Comparison of ENCODE assay signal across 8 mouse cellular contexts in genomic region chr17:4946421-4946974, GRCm38 (mm10). TPM values are rescaled to one million over a fixed set of nuclear protein-coding genes. Genes with fewer than 3 reads are reported as not detected.
A peak's percentile ranks its signal among the peaks of the same experiment; 100 is the strongest.
DNase-seq lines count a peak whose midpoint lies in the region; ATAC-seq and TF ChIP-seq lines count a peak whose summit lies in the region.

No protein-coding gene starts in this region.

- H3K9ac ChIP-seq in kidney, embryonic 14.5 days (ENCODE audit: low read depth, low read length), result peak overlapping the region; percentile 37
- H3K9ac ChIP-seq in stomach, postnatal 0 days (ENCODE audit: low read length), result peak overlapping the region; percentile 48; the same call in 1 of the 2 replicates

- H3K27ac ChIP-seq in kidney, embryonic 14.5 days (ENCODE audit: low read depth, low read length), result peak overlapping the region; percentile 88
- H3K27ac ChIP-seq in stomach, postnatal 0 days (replicated peaks), result peak overlapping the region; percentile 94

- no peak for TF ChIP-seq EP300 in stomach, postnatal 0 days (optimal IDR thresholded peaks at IDR 0.05)

- DNase-seq in 3134 (ENCODE audit: extremely low read depth, insufficient read length, low spot score), result peak; percentile 15
- DNase-seq in cerebellum, adult 11-12 months, result peak; percentile 61
- peak; percentile 4 for DNase-seq in lung, postnatal 14 days
- peak; percentile 46 for DNase-seq in stomach, postnatal 0 days (ENCODE audit: low spot score)
- DNase-seq in thymus, postnatal 14 days, result no peak
- DNase-seq in layer of hippocampus, adult 18-20 months (ENCODE audit: low spot score in 2 of 2), result no peak

- ATAC-seq in granulocyte monocyte progenitor cell, adult 5-6 weeks (replicated peaks; ENCODE audit: poor library complexity, severe bottlenecking), result 0 out of 2 replicates have a peak, but pooled peaks have one; percentile 9
- peak; percentile 58 for ATAC-seq in kidney, embryonic 14.5 days (ENCODE audit: low FRiP score, low TSS enrichment)
- ATAC-seq in stomach, postnatal 0 days (ENCODE audit: low FRiP score, low TSS enrichment), result peak; percentile 48

- no peaks in the 10 kb centered on the region for H3K27me3 ChIP-seq in kidney, embryonic 14.5 days (ENCODE audit: control insufficient read depth, insufficient read depth, low read length)
- no peaks in the 10 kb centered on the region for H3K27me3 ChIP-seq in stomach, postnatal 0 days (ENCODE audit: control insufficient read depth, insufficient read depth, low read length)

- no peak overlapping the region; the same call in 1 of the 2 replicates for H3K4me3 ChIP-seq in kidney, embryonic 14.5 days (ENCODE audit: low read length)
- peak overlapping the region; percentile 17; the same call in 1 of the 2 replicates for H3K4me3 ChIP-seq in stomach, postnatal 0 days (ENCODE audit: low read depth, low read length)

- peaks cover 26% of the 10 kb centered on the region; the same call in 1 of the 2 replicates for H3K4me1 ChIP-seq in kidney, embryonic 14.5 days (ENCODE audit: control insufficient read depth, insufficient read depth, low read length)
- 0 out of 2 replicates have a peak, but pooled peaks cover 4% of the 10 kb centered on the region for H3K4me1 ChIP-seq in stomach, postnatal 0 days (replicated peaks; ENCODE audit: control insufficient read depth, insufficient read depth)

- no peaks in the 10 kb centered on the region for H3K36me3 ChIP-seq in kidney, embryonic 14.5 days (ENCODE audit: control insufficient read depth, insufficient read depth, low read length)
- no peaks in the 10 kb centered on the region for H3K36me3 ChIP-seq in stomach, postnatal 0 days (ENCODE audit: control insufficient read depth, insufficient read depth, low read length)

- peak overlapping the region; percentile 31 for H3K4me2 ChIP-seq in kidney, embryonic 14.5 days (replicated peaks; ENCODE audit: low read depth, low read length)
- peak overlapping the region; percentile 45 for H3K4me2 ChIP-seq in stomach, postnatal 0 days (replicated peaks; ENCODE audit: low read depth)

- TF ChIP-seq CTCF in stomach, postnatal 0 days (IDR thresholded peaks at IDR 0.05; ENCODE audit: low read depth), result no peak

- H3K9me3 ChIP-seq in kidney, embryonic 14.5 days (ENCODE audit: control insufficient read depth, low read length), result no peaks in the 10 kb centered on the region
- no peaks in the 10 kb centered on the region for H3K9me3 ChIP-seq in stomach, postnatal 0 days (ENCODE audit: control insufficient read depth, low read length)

- WGBS in kidney, embryonic 14.5 days, result 16% methylated on average over 12 of the region's 12 CpGs
- 19% methylated on average over 12 of the region's 12 CpGs for WGBS in stomach, postnatal 0 days

RNA-seq across cellular contexts. Expression of gene Arid1b, which starts 47.6 kb away (rescaled TPM):
- 39.2 and 51.1 TPM in 2 replicates for total RNA-seq in granulocyte monocyte progenitor cell, adult 5-6 weeks (2014; fragmentation: Nextera tagmentation)
- 24.1 and 29.4 TPM in 2 replicates for total RNA-seq in granulocyte monocyte progenitor cell, adult 5-6 weeks (2017)
- polyA plus RNA-seq in kidney, embryonic 14.5 days (2014; fragmentation: Nextera tagmentation; extraction: Ambion mirVana), result 17.1 and 19.2 TPM in 2 replicates
- polyA plus RNA-seq in stomach, postnatal 0 days (2015; fragmentation: Nextera tagmentation; extraction: Ambion mirVana), result 5.6 and 5.9 TPM in 2 replicates
- 100 to 1,000 TPM; 103 to 108 TPM for total RNA-seq in layer of hippocampus, adult 18-20 months (2021)

Comparison
In these comparisons a context has a peak if more than half of its experiments do, and no peak if none do; other contexts are left out.
1. DNase-seq: peak in 3134 (single experiment), cerebellum, adult 11-12 months (single experiment), lung, postnatal 14 days (single experiment) and stomach, postnatal 0 days (single experiment); none in thymus, postnatal 14 days (single experiment) and layer of hippocampus, adult 18-20 months (0 of 2).
2. Peak in every context shown above with its lines, with median percentiles within 50 percentile points of each other: ATAC-seq.